Mouse (Mus musculus) thymus, adult 2 months (tissue): Measurements from ENCODE around the gene Elfn1. TPM values are rescaled to one million over a fixed set of nuclear protein-coding genes. Genes with fewer than 3 reads are reported as not detected.

Source experiments
- DNase-seq: peaks from one replicate; pipeline ENCODE4 v3.0.0; 2021
- H3K27ac ChIP-seq: fragments of 200-500 bp; 2 replicates; pipeline ENCODE4 v1.5.1; 2012; ENCODE audit warnings: low read length, control low read depth; ENCODE audit not compliant: control insufficient read depth, insufficient read depth
- H3K27me3 ChIP-seq: fragments of 200-500 bp; 2 replicates; pipeline ENCODE4 v1.6.1; 2012; ENCODE audit warnings: mild to moderate bottlenecking, low read length, moderate library complexity, mixed read lengths; ENCODE audit not compliant: control insufficient read depth, insufficient read depth
- H3K36me3 ChIP-seq: fragments of 200-500 bp; 2 replicates; pipeline ENCODE4 v1.6.1; 2012; ENCODE audit warnings: mild to moderate bottlenecking, low read length, moderate library complexity; ENCODE audit not compliant: control insufficient read depth, insufficient read depth
- H3K4me1 ChIP-seq: fragments of 200-500 bp; replicated peaks from 2 replicates; pipeline ENCODE4 v1.6.1; 2012; ENCODE audit warnings: low read length; ENCODE audit not compliant: control insufficient read depth, insufficient read depth
- H3K4me3 ChIP-seq: fragments of 200-500 bp; 2 replicates; pipeline ENCODE4 v1.5.1; 2012; ENCODE audit warnings: mild to moderate bottlenecking, low read length, control low read depth, moderate library complexity; ENCODE audit not compliant: control insufficient read depth, insufficient read depth
- CTCF ChIP-seq: fragments of 200-500 bp; IDR thresholded peaks from 2 replicates; pipeline ENCODE4 v1.5.1; 2012; ENCODE audit warnings: mild to moderate bottlenecking, control low read depth, low read length, moderate library complexity, borderline replicate concordance; ENCODE audit not compliant: control insufficient read depth, poor library complexity, insufficient read depth; ENCODE audit errors: extremely low read depth
- POLR2A ChIP-seq: fragments of 200-500 bp; IDR thresholded peaks from 2 replicates; pipeline ENCODE4 v1.6.1; 2012; ENCODE audit warnings: mild to moderate bottlenecking, low read length, control low read depth, moderate library complexity; ENCODE audit not compliant: control insufficient read depth, poor library complexity, insufficient read depth; ENCODE audit errors: extremely low read depth
- WGBS: fragments of 180-500 bp; shearing (Covaris S2); methylation state at CpG from one replicate; pipeline ENCODE4 v1.1.7; 2018; 5-methylcytosine and 5-hydroxymethylcytosine counted together
- polyA plus RNA-seq: library from polyadenylated mRNA; depleted of rRNA; stranded (reverse); fragments of >200 nt; gene quantifications from 2 replicates; pipeline ENCODE4 v1.2.3, GENCODE M21; 2012

The Elfn1 gene
- polyA plus RNA-seq, 1 experiment: 0.77 TPM

GRCm38 (mm10) chr5:139998916-139999315 is 91.2 kb downstream of the Elfn1 start:
- no peaks in the 10 kb centered on the region for H3K36me3 ChIP-seq
- WGBS: 64% methylated on average over 6 of the region's 6 CpGs
- TF ChIP-seq CTCF: no peak
- no peak for TF ChIP-seq POLR2A
- no peaks in the 10 kb centered on the region for H3K4me1 ChIP-seq
- no peaks in the 10 kb centered on the region for H3K27me3 ChIP-seq
- no peak for DNase-seq
- no peak overlapping the region for H3K27ac ChIP-seq
- no peak overlapping the region for H3K4me3 ChIP-seq

GRCm38 (mm10) chr5:140002541-140002940 is 94.8 kb downstream of the Elfn1 start:
- H3K4me1 ChIP-seq: no peaks in the 10 kb centered on the region
- no peak overlapping the region for H3K27ac ChIP-seq
- no peak overlapping the region for H3K4me3 ChIP-seq
- no peaks in the 10 kb centered on the region for H3K27me3 ChIP-seq
- no peak for TF ChIP-seq CTCF
- TF ChIP-seq POLR2A: no peak
- peaks cover under 1% of the 10 kb centered on the region; the same call in 1 of the 2 replicates for H3K36me3 ChIP-seq
- DNase-seq: no peak
- WGBS: 80% methylated on average over 3 of the region's 3 CpGs

GRCm38 (mm10) chr5:140006861-140007260 is 99.1 kb downstream of the Elfn1 start:
- no peak overlapping the region for H3K4me3 ChIP-seq
- TF ChIP-seq POLR2A: no peak
- no peak for TF ChIP-seq CTCF
- H3K27ac ChIP-seq: no peak overlapping the region
- no peak for DNase-seq
- no peaks in the 10 kb centered on the region for H3K27me3 ChIP-seq
- 91% methylated on average over 8 of the region's 8 CpGs for WGBS
- H3K36me3 ChIP-seq: peaks cover 16% of the 10 kb centered on the region
- no peaks in the 10 kb centered on the region for H3K4me1 ChIP-seq

DNA sequence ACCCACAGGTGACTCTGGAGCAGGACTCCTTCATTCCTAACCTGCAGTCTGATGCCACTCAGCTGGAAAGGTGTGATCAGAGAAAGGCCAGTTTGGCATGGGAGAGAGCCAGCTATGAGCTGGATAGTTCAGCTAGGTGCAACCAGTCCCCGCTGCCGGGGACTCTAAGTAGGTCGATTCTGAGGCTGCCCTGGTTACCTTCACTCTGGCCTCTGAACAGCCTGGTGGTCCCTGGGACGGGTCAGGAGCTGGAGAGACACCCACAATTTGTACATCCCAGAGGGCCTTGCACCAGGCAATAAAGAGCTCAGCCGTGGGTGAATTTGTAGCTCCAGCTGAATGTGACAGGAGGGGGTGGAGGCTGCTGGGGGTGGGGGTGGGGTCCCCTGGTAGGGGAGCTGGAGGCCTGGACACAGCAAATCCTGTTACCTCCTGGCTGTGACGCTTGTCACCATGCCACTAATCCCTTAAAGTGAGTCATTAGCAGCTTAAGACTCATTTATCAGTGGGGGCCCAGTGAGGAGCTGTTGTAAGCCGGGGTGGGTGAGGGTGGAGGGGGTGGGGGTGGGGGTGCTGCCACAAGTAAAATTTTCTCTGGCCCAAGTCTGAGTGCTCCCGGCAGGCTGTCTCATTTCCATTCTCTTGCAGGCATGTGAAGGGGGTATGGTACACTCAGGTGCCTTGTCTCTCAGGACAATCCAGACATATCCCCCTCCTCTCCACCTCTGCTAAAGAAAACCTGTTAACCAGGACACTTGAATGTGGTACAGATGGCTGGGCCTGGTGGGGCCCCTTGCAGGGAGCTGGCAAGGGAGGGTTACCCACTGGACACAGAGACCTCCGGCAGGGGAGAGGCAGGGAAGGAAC is 100.1 kb downstream of the Elfn1 start:
- H3K36me3 ChIP-seq: peaks cover 16% of the 10 kb centered on the region
- WGBS: 95% methylated on average over 9 of the region's 9 CpGs
- no peak overlapping the region for H3K27ac ChIP-seq
- no peak for DNase-seq
- no peak for TF ChIP-seq POLR2A
- no peaks in the 10 kb centered on the region for H3K4me1 ChIP-seq
- no peak overlapping the region for H3K4me3 ChIP-seq
- no peaks in the 10 kb centered on the region for H3K27me3 ChIP-seq

GRCm38 (mm10) chr5:140008523-140008806 is 100.7 kb downstream of the Elfn1 start:
- H3K4me1 ChIP-seq: no peaks in the 10 kb centered on the region
- no peak overlapping the region for H3K4me3 ChIP-seq
- WGBS: over 99% methylated on average over 5 of the region's 5 CpGs
- no peak overlapping the region for H3K27ac ChIP-seq
- H3K36me3 ChIP-seq: peaks cover 16% of the 10 kb centered on the region
- DNase-seq: no peak
- H3K27me3 ChIP-seq: no peaks in the 10 kb centered on the region
- TF ChIP-seq POLR2A (no peak), CTCF (no peak)

- H3K4me1 ChIP-seq: no peaks in the 10 kb centered on the region
- TF ChIP-seq POLR2A (no peak), CTCF (no peak)
- 96% methylated on average over 7 of the region's 7 CpGs for WGBS
- no peaks in the 10 kb centered on the region for H3K27me3 ChIP-seq
- H3K36me3 ChIP-seq: peaks cover 16% of the 10 kb centered on the region
- H3K27ac ChIP-seq: no peak overlapping the region
- DNase-seq: no peak
- H3K4me3 ChIP-seq: no peak overlapping the region
These were observed 101.4 kb downstream of the Elfn1 start for GRCm38 (mm10) chr5:140009083-140009655.
